Mouse (Mus musculus): ENCODE data around the gene Hmgcs2. TPM values are rescaled to one million over a fixed set of nuclear protein-coding genes. Genes with fewer than 3 reads are reported as not detected.

The Hmgcs2 gene
- polyA plus RNA-seq, 1 experiment from 2014 or later: 9.7 TPM

DNA sequence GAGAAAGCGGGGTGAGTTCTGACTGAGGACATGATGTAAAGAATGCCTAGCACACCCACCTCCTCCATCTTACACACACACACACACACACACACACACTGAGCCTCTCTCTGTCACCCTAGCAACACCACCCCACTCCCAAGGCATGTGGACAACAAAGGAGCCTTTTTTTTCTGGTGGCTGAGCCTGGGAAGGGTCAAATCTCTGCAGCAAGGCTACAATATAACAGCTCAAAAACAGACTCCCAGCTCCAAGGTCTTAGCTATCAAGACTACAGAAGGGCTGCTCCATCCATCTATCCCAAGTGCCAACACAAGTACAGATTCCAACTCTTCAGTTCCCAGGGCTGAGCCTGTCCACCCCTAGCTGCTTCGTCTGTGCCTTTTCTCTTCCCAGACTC is 39.0 kb downstream of the Hmgcs2 start:
- Histone ChIP-seq H3K4me3 (ENCODE audit: low read length) (no peak overlapping the region), H3K9me3 (replicated peaks; ENCODE audit: control insufficient read depth, low read length) (no peaks in the 10 kb centered on the region), H3K36me3 (ENCODE audit: control insufficient read depth, insufficient read depth) (peaks cover 4% of the 10 kb centered on the region; the same call in 1 of the 2 replicates), H3K9ac (ENCODE audit: low read length) (no peak overlapping the region), H3K27me3 (ENCODE audit: control insufficient read depth, insufficient read depth, low read length) (no peaks in the 10 kb centered on the region), H3K27ac (ENCODE audit: low read length) (no peak overlapping the region), H3K4me2 (ENCODE audit: low read depth, low read length) (no peak overlapping the region), H3K4me1 (ENCODE audit: control insufficient read depth, insufficient read depth, low read length) (no peaks in the 10 kb centered on the region)
- WGBS: 69% methylated on average over 2 of the region's 2 CpGs
- 0 out of 2 replicates have a peak, but pooled peaks have one; percentile 17 for ATAC-seq (replicated peaks; ENCODE audit: extremely low read depth, insufficient read depth, low FRiP score)

DNA sequence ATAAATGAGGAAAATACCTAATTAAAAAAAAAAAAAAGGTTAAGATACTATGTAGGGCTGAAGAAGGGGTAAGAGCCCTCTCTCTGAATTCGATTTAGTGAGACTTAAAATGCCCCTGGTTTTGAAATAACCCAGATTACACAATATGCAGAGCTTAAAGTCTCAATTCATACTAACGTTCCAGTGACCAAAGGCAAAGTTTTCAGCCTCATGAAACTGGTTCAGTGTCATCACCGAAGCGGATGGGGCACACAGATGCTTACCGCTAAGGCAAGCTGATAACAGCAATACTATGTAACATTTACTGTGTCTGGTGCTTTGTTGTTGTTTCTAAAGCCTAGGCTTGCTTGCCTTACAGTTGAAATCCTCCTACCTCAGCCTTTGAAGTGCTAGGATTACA is 42.0 kb downstream of the Hmgcs2 start:
- 89% methylated on average over 5 of the region's 5 CpGs for WGBS
- Histone ChIP-seq H3K27ac (ENCODE audit: low read length) (no peak overlapping the region), H3K9ac (ENCODE audit: low read length) (no peak overlapping the region), H3K27me3 (ENCODE audit: control insufficient read depth, insufficient read depth, low read length) (no peaks in the 10 kb centered on the region), H3K4me2 (ENCODE audit: low read depth, low read length) (no peak overlapping the region), H3K4me3 (ENCODE audit: low read length) (no peak overlapping the region), H3K9me3 (replicated peaks; ENCODE audit: control insufficient read depth, low read length) (no peaks in the 10 kb centered on the region), H3K4me1 (ENCODE audit: control insufficient read depth, insufficient read depth, low read length) (no peaks in the 10 kb centered on the region), H3K36me3 (ENCODE audit: control insufficient read depth, insufficient read depth) (peaks cover 9% of the 10 kb centered on the region; the same call in 1 of the 2 replicates)
- no peak for ATAC-seq (replicated peaks; ENCODE audit: extremely low read depth, insufficient read depth, low FRiP score)

DNA sequence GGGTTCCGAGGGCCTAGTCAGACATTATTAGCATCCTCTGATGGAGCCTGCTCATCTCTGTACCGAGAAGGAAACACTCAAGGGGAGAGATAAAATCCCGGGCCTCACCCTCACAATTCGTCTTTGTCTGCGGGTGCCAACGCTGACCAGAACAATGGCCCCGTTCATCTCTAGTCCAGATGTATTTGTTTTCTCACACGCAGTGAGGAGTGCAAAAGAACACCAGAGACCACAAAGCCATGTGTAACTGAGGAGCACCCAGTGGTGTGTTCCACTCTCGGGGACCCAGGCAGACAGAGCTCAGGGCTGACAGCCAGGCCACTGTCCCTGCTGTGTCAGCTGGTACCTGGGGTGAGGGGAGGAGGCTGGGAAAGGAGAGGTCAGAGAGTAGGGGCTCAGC is 44.0 kb downstream of the Hmgcs2 start:
- WGBS: 53% methylated on average over 9 of the region's 9 CpGs
- H3K9ac ChIP-seq (ENCODE audit: low read length): no peak overlapping the region
- ATAC-seq (replicated peaks; ENCODE audit: extremely low read depth, insufficient read depth, low FRiP score): no peak

DNA sequence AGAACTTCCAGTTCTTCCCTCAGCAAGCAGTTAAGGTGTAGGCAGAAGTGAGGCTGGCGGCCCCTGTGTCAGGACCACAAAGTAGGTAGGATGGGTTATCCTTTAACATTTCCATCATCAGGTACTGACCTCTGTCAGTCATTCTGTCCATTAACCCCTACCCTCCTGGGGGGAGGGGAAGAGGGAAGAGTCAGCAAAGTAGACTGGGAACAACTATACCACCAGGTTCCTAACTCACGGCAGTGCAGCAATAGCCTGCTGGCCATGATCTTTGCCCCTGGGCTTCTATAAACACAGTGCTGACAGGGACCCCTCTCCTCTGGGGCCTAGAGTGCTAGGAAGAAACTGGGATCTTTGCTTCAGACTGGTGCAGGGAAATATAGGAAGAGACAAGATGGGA is 53.8 kb downstream of the Hmgcs2 start:
- no peak overlapping the region for H3K9ac ChIP-seq (ENCODE audit: low read length)
- no peak for ATAC-seq (replicated peaks; ENCODE audit: extremely low read depth, insufficient read depth, low FRiP score)
- H3K4me1 ChIP-seq (ENCODE audit: control insufficient read depth, insufficient read depth, low read length): peaks cover 5% of the 10 kb centered on the region
- 81% methylated on average over 2 of the region's 2 CpGs for WGBS
- no peaks in the 10 kb centered on the region for H3K27me3 ChIP-seq (ENCODE audit: control insufficient read depth, insufficient read depth, low read length)
- H3K36me3 ChIP-seq (ENCODE audit: control insufficient read depth, insufficient read depth): peaks cover 3% of the 10 kb centered on the region
- no peak overlapping the region for H3K4me3 ChIP-seq (ENCODE audit: low read length)
- no peak overlapping the region for H3K4me2 ChIP-seq (ENCODE audit: low read depth, low read length)
- H3K9me3 ChIP-seq (replicated peaks; ENCODE audit: control insufficient read depth, low read length): no peaks in the 10 kb centered on the region
- no peak overlapping the region for H3K27ac ChIP-seq (ENCODE audit: low read length)

More for the DNA sequence above, 44.0 kb downstream of the Hmgcs2 start:
- H3K4me2 ChIP-seq (ENCODE audit: low read depth, low read length): no peak overlapping the region
- H3K4me1 ChIP-seq (ENCODE audit: control insufficient read depth, insufficient read depth, low read length): no peaks in the 10 kb centered on the region
- H3K27ac ChIP-seq (ENCODE audit: low read length): no peak overlapping the region
- no peaks in the 10 kb centered on the region for H3K27me3 ChIP-seq (ENCODE audit: control insufficient read depth, insufficient read depth, low read length)
- no peaks in the 10 kb centered on the region for H3K9me3 ChIP-seq (replicated peaks; ENCODE audit: control insufficient read depth, low read length)
- H3K36me3 ChIP-seq (ENCODE audit: control insufficient read depth, insufficient read depth): peaks cover 9% of the 10 kb centered on the region; the same call in 1 of the 2 replicates
- H3K4me3 ChIP-seq (ENCODE audit: low read length): no peak overlapping the region

DNA sequence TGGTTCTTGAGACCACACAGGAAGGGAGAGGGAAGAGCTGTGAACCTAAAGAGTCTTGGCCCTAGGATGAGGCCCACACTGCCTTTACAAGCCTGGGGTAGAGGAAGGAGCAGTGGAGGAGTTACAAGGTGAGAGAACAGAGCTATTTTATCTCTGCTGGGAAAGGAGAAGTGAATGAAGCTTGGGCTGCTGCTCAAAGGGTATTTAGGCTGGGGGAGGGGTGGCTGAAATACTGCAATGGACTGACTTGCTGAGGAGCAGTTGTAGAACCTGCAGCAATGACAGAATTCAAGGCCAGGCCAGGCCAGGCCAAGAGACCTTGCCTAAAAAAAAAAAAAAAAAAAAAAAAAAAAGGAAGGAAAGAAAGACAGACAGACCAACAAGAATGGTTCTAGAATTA is 55.1 kb downstream of the Hmgcs2 start:
- Histone ChIP-seq H3K27me3 (ENCODE audit: control insufficient read depth, insufficient read depth, low read length) (no peaks in the 10 kb centered on the region), H3K27ac (ENCODE audit: low read length) (0 out of 2 replicates have a peak overlapping the region, but pooled peaks have one; percentile 12), H3K4me1 (ENCODE audit: control insufficient read depth, insufficient read depth, low read length) (peaks cover 5% of the 10 kb centered on the region), H3K36me3 (ENCODE audit: control insufficient read depth, insufficient read depth) (peaks cover 3% of the 10 kb centered on the region), H3K9me3 (replicated peaks; ENCODE audit: control insufficient read depth, low read length) (no peaks in the 10 kb centered on the region), H3K4me2 (ENCODE audit: low read depth, low read length) (no peak overlapping the region), H3K4me3 (ENCODE audit: low read length) (no peak overlapping the region), H3K9ac (ENCODE audit: low read length) (no peak overlapping the region)
- no peak for ATAC-seq (replicated peaks; ENCODE audit: extremely low read depth, insufficient read depth, low FRiP score)

DNA sequence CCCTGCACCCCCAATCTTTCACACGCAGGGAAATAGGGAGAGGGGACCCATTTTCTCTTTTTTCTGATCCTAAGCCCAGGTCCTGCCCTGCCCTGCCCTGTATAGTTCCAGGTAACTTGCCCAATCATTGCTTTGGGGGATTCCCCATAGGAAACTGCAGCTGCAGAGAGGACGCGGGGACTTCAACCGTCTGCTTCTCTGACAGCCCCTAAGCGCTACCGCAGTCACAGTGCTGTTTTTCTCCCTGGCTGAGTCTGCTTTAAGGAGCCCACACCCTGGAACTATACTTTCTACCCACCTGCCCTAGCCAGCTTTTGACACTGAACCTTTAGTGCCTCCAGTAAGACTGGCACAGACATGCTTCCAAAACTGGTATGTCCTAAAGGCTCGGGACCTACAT is 55.7 kb downstream of the Hmgcs2 start:
- H3K27ac ChIP-seq (ENCODE audit: low read length): no peak overlapping the region
- WGBS: 77% methylated on average over 7 of the region's 7 CpGs
- peaks cover 5% of the 10 kb centered on the region for H3K4me1 ChIP-seq (ENCODE audit: control insufficient read depth, insufficient read depth, low read length)
- H3K9ac ChIP-seq (ENCODE audit: low read length): no peak overlapping the region
- H3K4me2 ChIP-seq (ENCODE audit: low read depth, low read length): no peak overlapping the region
- no peak for ATAC-seq (replicated peaks; ENCODE audit: extremely low read depth, insufficient read depth, low FRiP score)
- no peaks in the 10 kb centered on the region for H3K27me3 ChIP-seq (ENCODE audit: control insufficient read depth, insufficient read depth, low read length)
- no peaks in the 10 kb centered on the region for H3K9me3 ChIP-seq (replicated peaks; ENCODE audit: control insufficient read depth, low read length)
- H3K36me3 ChIP-seq (ENCODE audit: control insufficient read depth, insufficient read depth): peaks cover 2% of the 10 kb centered on the region
- H3K4me3 ChIP-seq (ENCODE audit: low read length): no peak overlapping the region

DNA sequence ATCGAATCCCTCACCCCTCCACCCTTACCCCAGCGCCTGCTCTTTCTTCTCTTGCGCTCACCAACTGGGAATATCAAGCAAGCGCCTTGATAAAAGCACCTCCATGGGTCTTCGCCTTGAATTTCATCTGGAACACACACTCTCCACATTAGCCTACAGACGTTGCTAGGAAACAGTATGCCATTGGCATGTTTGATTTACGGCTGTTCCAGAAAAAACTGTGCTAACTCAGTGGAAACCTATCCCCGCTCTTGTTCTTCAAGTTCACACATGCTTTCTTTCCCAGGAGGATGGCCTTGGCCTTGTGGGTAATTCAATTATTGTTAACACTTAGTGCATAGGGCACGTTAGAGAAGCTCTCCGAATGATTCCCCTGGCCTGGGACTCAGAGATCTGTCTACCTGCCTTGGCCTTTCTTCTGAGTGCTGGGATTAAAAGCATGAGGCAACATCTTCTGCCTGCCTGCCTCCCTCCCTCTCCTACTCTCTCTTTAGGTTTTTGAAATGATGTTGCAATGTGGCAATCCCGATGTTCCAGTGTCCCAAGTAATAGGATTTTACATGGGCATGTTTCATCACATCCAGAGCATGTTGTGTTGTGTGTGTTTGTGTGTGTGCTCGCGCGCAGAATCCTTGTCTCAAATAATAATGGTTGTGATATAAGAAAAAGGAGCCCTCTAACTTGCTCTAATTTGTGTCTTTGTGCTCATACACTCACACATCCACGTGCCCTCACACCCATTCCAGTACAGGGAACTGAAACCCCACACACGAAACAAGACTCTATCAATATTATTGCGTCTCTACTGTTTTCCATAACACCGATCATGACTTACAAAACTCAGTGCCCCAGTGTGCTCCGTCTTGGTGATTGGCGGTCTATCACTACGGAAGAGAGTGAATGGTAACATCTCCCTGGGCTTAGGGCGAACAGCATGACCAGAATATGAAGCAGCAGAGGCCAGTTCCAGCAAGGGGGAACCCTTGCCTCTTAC is 56.7 kb downstream of the Hmgcs2 start:
- H3K4me1 ChIP-seq (ENCODE audit: control insufficient read depth, insufficient read depth, low read length): peaks cover 5% of the 10 kb centered on the region
- no peaks in the 10 kb centered on the region for H3K9me3 ChIP-seq (replicated peaks; ENCODE audit: control insufficient read depth, low read length)
- no peak overlapping the region for H3K27ac ChIP-seq (ENCODE audit: low read length)
- H3K36me3 ChIP-seq (ENCODE audit: control insufficient read depth, insufficient read depth): no peaks in the 10 kb centered on the region; the same call in none of the 2 replicates
- H3K9ac ChIP-seq (ENCODE audit: low read length): no peak overlapping the region
- H3K4me2 ChIP-seq (ENCODE audit: low read depth, low read length): no peak overlapping the region
- H3K27me3 ChIP-seq (ENCODE audit: control insufficient read depth, insufficient read depth, low read length): no peaks in the 10 kb centered on the region
- no peak for ATAC-seq (replicated peaks; ENCODE audit: extremely low read depth, insufficient read depth, low FRiP score)
- 82% methylated on average over 22 of the region's 22 CpGs for WGBS
- no peak overlapping the region for H3K4me3 ChIP-seq (ENCODE audit: low read length)

DNA sequence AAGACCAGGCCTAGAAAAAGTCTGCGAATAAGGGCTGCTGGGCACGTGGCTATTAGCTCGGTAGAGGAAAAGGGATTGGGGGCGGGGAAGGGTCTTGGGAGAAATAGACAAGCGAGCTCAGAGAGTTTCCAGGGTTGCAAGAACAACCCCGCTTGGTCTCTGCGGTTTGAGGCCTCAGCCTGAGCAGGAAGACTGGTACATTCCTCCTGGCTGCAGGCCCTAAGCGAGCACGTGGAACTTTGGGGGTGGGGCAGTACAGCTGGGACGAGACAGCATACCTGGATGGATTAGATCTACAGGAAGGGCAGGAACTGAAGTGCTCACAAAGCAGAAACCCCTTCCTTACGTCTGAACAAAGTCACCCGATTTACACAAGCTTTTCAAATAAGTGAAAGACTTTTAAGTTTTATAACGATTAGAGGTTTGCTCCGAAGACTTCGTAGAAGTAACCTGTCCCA is 58.4 kb downstream of the Hmgcs2 start:
- no peak for ATAC-seq (replicated peaks; ENCODE audit: extremely low read depth, insufficient read depth, low FRiP score)
- 11% methylated on average over 15 of the region's 15 CpGs for WGBS
- peak overlapping the region; percentile 30; the same call in 1 of the 2 replicates for H3K27ac ChIP-seq (ENCODE audit: low read length)
- no peaks in the 10 kb centered on the region for H3K9me3 ChIP-seq (replicated peaks; ENCODE audit: control insufficient read depth, low read length)
- peak overlapping the region; percentile 75 for H3K9ac ChIP-seq (ENCODE audit: low read length)
- H3K4me3 ChIP-seq (ENCODE audit: low read length): peak overlapping the region; percentile 69
- H3K27me3 ChIP-seq (ENCODE audit: control insufficient read depth, insufficient read depth, low read length): no peaks in the 10 kb centered on the region
- peak overlapping the region; percentile 94 for H3K4me2 ChIP-seq (ENCODE audit: low read depth, low read length)
- no peaks in the 10 kb centered on the region for H3K36me3 ChIP-seq (ENCODE audit: control insufficient read depth, insufficient read depth)
- peaks cover 5% of the 10 kb centered on the region for H3K4me1 ChIP-seq (ENCODE audit: control insufficient read depth, insufficient read depth, low read length)

DNA sequence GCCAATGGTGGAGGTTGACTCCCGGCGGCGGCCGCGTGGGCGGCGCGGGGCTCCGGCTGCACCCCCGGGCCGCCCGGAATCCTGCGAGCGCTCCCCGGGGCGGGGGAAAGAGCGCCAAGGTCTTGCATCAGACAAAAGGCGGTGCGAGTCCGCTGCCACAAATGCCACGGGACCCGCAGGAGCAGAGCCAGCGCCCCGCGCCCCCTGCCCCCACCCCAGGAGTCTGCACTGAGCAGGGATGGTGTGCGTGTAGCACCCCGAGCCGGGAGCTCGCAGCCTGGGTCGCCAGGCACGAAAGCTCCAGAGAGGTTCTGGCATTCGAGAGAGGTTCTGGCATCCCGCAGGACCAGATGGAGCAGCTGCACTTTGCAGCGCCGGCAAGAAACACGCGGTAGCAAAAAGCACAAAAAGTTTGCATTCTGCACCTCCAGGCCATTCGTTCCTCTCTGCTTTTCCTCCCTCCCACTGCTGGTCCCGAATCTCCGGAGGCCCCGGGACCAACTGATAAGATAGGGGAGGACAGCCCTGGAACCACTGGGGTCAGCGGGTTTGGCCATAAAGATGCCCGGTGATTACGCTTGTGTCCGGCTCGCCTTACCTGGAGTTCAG is 59.0 kb downstream of the Hmgcs2 start:
- H3K9ac ChIP-seq (ENCODE audit: low read length): peak overlapping the region; percentile 75
- H3K36me3 ChIP-seq (ENCODE audit: control insufficient read depth, insufficient read depth): no peaks in the 10 kb centered on the region
- H3K4me1 ChIP-seq (ENCODE audit: control insufficient read depth, insufficient read depth, low read length): peaks cover 5% of the 10 kb centered on the region
- H3K4me2 ChIP-seq (ENCODE audit: low read depth, low read length): peak overlapping the region; percentile 94
- under 1% methylated on average over 45 of the region's 46 CpGs for whole genome bisulfite sequencing
- H3K27me3 ChIP-seq (ENCODE audit: control insufficient read depth, insufficient read depth, low read length): no peaks in the 10 kb centered on the region
- peak overlapping the region; percentile 69 for H3K4me3 ChIP-seq (ENCODE audit: low read length)
- no peaks in the 10 kb centered on the region for H3K9me3 ChIP-seq (replicated peaks; ENCODE audit: control insufficient read depth, low read length)
- peak; percentile 29 for ATAC-seq (replicated peaks; ENCODE audit: extremely low read depth, insufficient read depth, low FRiP score)
- peak overlapping the region; percentile 30 for H3K27ac ChIP-seq (ENCODE audit: low read length)

Data from heart, embryonic 16.5 days (tissue).